Mouse (Mus musculus): Measurements from ENCODE around the gene Pdss1. TPM values are rescaled to one million over a fixed set of nuclear protein-coding genes. Genes with fewer than 3 reads are reported as not detected.

Pdss1 gene
- 10.0 TPM for polyA plus RNA-seq (2014; fragmentation: Illumina TruSeq; extraction: RNeasy Lipid Tissue Mini Kit (QIAGEN cat#74804); ENCODE audit: low read depth, low replicate concordance)

GRCm38 (mm10) chr2:22895282-22896273 lies at the start of gene Pdss1:
TSS of gene Pdss1 (plus strand) at chr2:22895522.

Other genes starting within 250 kb of the Pdss1 start
- 3.0 TPM for gene Apbb1ip, start 121.4 kb upstream of the Pdss1 start, polyA plus RNA-seq (2014; fragmentation: Illumina TruSeq; extraction: RNeasy Lipid Tissue Mini Kit (QIAGEN cat#74804); ENCODE audit: low read depth, low replicate concordance)
- gene Abi1, start 144.7 kb downstream of the Pdss1 start, polyA plus RNA-seq (2014; fragmentation: Illumina TruSeq; extraction: RNeasy Lipid Tissue Mini Kit (QIAGEN cat#74804); ENCODE audit: low read depth, low replicate concordance), result 71.1 TPM
- 393 TPM for gene Acbd5, start 172.6 kb downstream of the Pdss1 start, polyA plus RNA-seq (2014; fragmentation: Illumina TruSeq; extraction: RNeasy Lipid Tissue Mini Kit (QIAGEN cat#74804); ENCODE audit: low read depth, low replicate concordance)

Data from liver, adult 10 weeks (tissue).